Mouse (Mus musculus) kidney, adult 9 months (tissue): Measurements from ENCODE around the gene Hoxd8.

ENCODE experiments used
- DNase-seq: peaks from one replicate; pipeline ENCODE4 v3.0.0; 2022

Gene Hoxd8

DNA sequence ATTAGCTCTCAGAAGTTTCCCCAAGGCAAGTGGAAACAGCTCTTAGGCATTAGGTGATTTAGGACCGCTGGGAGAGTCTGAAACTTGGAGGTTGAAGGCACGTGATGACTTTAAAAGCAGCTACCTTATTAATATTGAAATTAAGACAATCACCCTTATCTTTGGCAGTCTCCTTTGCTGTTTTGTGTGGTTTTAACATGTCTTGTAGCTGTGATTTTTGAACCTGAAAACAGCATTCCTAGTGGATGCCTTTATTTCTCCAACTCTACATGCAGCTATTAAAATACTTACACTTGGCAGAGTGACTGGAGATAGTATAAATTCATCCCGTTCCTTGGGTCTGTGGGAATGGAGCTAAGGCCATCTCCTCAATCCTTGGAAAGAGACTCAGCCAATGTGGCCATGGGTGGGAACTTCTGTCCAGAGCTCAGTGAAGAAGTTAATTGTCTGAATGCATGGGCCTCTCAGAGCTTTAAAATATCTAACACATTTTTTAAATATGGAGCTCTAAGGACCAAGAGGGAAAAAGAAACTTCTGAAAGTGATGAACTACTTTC lies 33.7 kb upstream of the Hoxd8 start:
- DNase-seq = no peak

DNA sequence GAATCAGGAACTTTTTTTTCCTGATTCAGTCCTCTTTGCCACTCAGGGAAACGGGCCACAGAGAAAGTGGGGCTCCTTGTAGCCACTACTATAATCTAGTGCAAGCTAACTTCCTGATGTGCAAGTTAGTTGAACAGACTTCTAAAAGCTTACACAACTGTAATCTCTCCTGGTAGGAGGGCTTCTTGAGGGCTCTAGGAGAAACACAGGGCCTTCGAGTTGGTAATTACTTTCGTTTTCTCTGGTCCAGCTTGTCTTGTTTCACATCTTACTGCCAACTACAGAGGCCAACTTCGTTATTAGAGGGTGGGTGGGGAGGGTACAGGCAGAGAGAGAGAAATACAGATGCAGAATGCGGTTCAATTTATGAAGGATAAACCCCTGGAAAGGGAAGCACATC lies 32.6 kb upstream of the Hoxd8 start:
- no peak for DNase-seq

DNA sequence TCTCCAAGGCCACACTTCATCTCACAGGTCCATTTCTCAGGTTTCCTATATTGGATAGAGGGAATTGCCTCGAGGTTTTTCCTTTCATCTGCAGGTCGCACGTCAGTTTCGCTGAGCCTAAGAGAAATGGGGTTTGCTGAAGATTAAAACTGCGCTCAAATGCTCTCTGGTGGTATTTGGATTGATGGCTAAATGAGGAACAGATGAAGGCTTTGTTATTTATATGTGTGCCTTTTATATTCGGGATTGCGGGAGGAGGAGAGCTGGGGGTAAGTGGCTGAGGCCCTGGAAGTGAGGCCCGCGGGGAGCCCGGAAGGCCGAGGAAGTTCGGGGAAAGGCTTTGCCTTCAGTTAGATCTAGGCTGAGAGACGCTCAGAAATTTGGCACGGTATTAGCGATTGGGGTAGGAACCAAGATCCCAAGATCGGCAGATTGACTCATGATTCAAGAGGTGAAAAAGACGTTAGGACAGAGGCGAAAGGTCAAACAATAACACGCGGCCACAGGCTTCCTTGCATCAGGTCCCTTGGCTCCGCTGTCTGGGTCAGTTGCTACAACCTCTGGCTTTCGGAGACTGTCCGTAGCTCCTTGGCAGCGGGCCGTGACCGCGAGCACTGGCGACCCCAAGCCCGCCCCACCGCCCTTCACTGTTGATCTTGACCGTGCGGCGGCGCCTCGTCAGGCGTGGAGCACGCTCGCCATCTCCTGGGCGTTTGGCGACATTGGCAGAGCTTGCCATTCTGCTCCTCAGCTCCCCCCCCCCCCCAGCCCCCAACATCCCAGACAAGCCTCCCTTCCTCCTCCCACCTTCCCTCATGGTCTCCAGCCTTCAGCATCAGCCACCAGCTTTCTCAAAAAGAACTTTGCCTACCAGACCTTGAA lies 31.7 kb upstream of the Hoxd8 start:
- DNase-seq = no peak

DNA sequence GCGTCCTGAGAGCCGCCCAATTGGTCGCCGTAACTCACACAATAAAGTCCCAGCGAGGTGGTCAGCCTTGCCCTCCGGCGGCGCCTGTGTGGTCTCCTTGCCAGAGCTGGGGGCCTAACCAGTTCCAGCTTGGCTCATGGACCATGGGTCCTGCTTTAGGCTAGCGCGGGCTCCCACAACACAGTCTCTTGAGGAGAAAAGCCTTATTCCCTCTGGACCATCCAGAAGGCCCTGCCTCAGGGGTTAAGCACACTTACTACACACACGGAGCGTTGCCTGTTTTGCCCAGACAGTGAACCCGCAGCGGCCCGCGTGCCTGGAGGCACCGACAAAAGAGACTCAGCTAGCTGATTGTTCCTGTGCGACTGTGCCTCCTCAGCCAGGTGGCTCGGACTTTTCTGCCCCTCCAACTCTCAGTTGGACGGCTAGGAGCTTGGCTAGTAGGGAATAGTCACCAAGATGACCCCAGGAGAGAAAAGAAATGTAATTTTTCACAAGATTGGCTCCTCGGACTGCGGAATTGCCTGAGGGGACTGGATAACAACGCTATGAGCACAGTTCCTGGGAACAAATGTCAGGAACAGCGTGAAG lies 30.5 kb upstream of the Hoxd8 start:
- DNase-seq = no peak

DNA sequence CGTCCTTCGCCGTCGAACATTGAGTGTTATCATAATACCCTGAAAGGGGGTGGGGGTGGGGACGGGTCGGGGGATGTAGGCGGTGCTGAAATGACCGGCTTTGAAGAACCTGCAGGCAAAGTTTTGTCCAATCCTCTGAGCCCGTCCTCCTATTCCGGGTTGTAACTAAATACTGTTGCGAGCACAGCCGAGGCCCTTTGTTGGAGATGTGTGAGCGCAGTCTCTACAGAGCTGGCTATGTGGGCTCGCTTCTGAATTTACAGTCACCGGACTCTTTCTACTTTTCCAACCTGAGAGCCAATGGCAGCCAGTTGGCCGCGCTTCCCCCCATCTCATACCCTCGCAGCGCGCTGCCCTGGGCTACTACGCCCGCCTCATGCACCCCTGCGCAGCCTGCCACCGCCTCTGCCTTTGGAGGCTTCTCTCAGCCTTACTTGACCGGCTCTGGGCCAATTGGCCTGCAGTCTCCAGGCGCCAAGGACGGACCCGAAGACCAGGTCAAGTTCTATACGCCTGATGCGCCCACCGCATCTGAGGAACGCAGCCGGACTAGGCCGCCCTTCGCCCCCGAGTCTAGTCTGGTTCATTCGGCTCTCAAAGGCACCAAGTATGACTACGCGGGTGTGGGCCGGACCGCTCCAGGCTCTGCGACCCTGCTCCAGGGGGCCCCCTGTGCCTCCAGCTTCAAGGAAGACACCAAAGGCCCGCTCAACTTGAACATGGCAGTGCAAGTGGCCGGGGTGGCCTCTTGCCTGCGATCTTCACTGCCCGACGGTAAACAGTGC lies 29.3 kb upstream of the Hoxd8 start, which contains the start of gene Hoxd12:
TSS of gene Hoxd12 (plus strand) at position 133 of the 785 bp plus-strand sequence.
- DNase-seq = no peak

DNA sequence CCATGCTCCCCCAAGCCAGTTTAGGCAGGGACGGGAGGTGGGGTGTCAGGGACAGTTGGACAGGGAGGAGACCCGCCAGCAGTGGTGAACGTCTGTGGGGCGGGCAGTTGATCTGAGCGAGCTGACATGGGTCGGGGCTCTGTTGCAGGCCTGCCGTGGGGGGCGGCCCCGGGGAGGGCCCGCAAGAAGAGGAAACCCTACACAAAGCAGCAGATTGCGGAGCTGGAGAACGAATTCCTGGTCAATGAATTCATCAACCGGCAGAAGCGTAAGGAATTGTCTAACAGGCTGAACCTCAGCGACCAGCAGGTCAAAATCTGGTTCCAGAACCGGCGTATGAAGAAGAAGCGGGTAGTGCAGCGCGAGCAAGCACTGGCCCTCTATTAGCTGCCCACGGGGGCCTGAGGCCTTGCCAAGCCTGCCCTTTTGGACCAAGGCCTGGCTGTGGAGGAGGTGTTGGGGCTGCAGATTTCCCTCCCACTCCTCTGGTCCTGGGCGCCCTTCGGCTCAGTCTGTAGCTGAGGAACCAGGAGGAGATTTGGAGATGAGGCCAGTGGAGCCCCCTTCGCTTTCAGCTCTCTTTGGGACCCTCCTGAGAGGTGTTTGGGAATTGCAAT lies 28.6 kb upstream of the Hoxd8 start:
- no peak for DNase-seq

DNA sequence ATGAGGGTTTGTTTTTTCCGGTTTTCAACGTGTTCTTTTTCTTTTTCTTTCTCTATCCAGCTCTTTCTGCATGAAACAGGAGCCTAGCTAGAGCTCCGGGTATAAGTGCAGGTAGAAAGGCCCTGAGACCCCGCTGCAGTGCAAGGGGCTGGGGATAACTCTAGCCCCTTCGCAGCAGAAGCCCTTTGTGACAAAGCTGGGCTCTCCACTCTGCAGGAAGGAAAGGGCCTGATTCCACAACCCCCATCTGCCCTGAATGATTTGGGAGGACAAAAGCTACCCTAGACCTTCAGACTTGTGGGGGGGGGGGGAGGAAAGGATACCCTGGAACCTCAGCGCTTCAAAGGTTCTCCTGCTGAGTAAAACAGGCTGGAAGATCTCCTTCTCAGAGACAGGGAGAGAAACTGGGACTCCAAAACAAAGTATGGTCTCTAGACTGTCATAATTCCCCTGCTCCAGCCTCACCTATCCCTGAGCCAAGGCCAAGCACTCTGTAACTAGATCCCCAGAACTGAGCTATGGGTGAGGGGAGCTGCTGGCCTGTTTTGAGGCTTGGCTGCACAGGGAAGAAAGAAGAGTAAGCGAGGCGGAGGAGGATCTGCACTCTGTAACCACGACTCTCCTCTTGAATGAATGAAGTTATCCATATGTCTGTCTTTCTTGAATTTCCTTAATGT lies 27.9 kb upstream of the Hoxd8 start:
- DNase-seq = no peak

DNA sequence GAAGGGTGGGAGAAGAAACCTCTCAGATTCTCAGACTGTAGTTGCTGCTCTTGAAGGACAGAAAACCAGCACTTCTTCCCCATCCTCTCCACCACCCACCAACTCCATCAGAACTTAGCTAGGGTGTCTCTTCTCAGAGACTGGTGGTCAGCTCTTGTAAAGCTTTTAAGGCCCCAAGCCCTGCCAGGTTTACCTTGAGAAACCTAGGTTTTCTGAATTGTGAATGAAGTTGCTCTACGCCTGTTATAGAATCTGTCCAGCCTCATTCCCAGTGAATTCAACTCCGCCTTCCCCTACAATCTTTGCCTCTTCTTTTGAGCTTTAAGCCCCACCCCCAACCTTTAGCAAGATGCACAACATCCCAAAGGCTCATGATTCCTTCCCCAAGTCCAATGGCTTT lies 27.3 kb upstream of the Hoxd8 start:
- no peak for DNase-seq

DNA sequence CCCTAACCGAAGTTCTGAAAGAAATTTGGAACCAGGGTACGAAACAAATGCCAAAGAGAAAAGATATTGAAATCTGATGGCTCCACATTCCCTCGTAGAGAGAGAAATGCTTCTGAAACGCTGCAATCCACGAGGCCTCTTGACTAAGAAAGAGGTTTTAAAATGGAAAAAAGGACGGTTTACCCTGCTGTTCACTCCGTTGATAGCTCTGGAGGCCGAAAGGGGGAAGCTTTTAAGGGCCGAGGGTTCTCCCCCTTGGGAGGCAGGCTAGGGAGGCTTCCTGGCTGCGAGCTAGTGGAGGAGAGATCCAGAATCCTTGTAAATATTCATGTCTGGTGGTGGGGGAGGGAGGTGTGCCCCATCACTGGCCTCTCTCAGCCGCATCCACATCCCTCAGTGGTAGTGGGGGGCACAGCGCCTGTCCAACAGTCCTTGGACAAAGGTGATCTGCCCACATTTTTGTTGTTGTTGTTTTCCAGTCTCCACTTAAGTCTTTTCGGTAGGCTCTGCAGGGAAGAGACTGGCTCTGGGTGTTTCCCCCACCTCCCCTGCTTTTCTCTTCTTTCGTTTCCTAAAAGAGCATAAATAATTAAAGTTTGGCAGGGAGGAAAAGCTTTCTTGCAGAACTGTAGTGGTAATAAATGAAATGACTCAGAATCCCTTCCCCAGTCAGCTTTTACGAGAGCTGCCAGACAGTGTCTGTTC lies 25.4 kb upstream of the Hoxd8 start, which contains the start of gene Hoxd11:
TSS of gene Hoxd11 (plus strand) at position 667 of the 705 bp plus-strand sequence.
- no peak for DNase-seq

DNA sequence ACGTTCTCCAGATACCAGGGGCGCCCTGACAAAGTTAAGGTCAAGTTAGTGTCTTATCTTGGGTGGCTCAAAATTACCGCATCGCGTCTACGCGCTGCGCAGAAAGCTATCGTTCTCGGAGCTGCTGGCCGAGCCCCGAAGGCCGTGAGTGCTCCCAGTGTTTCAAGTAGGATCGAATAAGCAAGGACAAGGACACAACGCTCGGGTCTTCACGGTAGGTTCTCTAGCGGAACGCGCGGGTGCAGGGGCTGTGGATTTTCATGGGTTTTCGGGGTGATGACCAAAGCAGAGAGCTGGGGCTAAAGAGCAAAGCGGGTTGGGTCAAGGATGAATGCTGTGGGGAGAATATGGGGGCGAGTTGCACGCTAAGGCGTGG lies 24.8 kb upstream of the Hoxd8 start:
- DNase-seq = no peak

DNA sequence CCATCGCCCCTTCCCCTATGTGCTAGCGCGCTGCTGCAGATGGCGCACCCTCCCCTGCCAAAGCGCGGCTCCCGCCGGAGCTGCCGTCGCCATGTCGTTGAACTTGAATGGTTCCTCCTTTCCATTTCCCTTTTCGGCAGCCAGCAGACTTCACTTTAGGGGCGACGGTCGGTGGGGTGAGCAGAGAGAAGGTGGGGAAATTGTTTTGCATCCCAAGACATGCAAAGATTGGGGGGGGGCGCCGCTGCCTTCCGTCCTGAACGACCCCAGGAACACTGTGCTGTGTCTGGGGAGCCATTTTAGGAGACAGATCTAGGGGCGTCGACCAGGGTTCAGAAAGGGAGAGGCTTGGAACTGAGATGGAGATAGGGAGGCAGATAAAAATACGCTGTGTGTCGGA lies 24.4 kb upstream of the Hoxd8 start:
- no peak for DNase-seq

DNA sequence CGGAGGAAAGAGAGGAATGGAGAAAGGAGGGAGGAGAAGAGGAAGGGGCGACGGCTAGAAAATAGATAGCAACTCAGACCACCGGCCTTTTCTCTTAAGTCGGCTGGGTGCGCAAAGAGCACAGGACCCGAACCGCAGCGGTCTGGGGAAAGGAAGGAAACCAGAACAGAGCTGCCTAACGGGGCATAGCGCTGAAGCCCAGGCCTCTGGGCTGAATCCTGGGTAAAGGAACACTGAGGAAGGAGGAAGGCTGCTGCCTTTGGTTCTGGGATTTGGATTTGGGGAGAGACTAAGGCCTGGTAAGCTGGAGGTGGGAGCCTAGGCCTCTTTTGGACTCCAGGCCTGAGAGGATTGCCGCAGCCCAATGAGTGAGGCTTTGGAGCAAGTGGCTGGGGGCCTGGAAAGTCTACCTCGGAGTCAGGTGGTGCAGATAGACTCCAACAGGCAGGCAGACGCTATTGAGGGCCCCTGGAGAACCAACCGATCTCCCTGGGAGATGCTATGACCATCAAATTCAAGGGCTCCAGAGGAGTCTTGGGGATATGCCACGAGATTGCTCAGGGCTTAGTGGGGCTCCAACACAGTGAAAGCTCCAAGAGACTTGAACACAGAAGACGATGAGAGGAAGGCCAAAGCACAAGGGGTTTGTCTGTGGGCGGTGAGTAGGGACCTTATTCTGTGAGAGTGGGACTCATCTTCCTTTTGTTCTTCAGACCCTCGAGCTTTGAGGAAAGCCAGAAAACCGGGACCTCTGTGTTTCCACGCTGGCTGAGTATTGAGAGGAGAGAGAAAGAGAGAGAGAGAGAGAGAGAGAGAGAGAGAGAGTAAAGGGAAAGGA lies 23.6 kb upstream of the Hoxd8 start:
- no peak for DNase-seq

DNA sequence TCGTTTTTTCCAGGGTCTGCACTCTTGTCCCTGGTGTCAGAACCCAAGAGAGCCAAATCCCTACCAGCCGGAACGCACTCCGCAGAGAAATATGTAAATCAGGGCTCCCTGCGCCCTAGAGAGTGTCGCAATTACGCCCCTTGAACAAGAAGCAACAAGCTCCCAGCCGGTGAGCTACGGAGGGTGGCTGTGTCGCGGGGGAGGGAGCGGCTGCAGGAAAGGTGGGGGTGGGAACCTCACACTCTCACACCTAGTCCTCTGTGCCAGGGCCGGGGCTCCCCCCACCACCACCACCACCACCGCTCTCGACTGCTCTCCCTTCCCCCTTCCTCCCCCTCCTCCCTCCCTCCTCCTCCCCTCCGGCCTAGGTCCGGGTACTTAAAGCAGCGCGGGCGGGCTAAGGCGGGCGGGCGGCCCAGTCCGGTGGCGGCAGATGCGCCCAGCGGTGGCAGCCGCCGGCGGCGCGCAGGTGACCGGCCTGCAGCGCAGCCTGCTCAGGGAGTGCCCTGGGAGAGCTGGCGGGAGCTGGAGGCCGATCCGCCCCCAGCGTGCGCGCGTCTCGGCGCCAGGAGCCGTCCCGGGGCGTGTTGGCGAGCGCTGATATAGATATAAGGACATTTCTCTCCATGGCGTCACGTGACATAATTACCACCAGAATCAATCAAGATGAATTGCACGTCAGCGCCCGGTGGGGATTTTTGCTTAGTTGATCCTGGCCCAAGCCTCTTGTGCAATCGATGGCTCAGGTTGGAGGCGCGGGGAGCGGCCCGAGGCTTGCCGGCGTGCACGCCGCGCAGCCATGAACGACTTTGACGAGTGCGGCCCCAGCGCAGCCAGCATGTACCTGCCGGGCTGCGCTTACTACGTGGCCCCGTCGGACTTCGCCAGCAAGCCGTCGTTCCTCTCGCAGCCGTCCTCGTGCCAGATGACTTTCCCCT lies 22.6 kb upstream of the Hoxd8 start:
- no peak for DNase-seq

DNA sequence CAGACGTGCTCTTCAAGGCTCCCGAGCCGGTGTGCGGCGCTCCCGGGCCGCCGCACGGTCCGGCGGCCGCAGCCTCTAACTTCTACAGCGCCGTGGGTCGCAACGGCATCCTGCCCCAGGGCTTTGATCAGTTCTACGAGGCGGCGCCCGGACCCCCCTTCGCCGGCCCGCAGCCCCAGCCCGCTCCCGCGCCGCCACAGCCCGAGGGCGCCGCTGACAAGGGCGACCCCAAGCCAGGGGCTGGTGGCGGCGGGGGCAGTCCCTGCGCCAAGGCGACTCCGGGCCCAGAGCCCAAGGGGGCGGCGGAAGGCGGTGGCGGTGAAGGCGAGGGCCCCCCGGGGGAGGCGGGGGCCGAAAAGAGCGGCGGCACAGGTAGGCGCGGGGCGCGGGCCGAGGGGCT lies 21.6 kb upstream of the Hoxd8 start:
- no peak for DNase-seq

DNA sequence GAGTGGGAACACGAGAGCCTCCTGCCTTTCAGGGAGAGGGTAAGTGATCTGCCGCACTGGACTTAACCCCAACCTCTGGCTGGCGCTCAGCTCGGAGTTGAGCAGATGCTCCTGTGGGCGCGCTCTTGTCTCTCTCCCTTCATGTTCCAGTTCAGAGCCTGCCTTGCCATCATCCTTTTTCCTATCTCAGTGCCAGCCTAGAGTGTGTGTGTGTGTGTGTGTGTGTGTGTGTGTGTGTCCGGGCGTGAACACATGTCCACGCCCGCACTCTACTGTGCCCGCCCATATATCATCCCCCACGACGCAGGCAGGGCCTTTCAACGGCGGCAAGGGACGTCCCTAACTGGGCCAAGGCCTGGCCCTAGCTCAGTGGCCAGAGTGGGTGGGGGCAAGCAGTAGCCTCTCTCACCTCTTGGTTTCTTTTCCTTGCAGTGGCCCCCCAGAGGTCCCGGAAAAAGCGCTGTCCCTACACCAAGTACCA lies 20.9 kb upstream of the Hoxd8 start:
- no peak for DNase-seq

DNA sequence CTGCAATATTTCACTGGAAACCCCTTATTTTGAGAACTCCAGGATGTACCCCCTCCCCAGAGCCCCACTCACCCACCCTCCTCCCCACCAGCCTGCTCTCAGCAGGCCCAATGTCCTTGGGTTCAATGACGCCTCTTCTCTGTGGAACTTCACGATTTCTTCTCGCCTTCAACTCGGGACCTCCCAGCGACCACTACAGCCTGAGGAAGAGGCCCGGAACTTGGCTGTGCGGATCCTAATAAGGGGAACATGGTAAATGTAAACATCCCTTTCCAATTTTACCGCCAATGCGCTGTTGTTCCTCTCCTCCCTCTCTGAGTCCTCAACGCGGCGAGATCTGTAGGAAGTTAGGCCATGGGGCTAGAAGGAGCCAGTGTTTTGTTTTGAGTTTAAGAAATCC lies 20.3 kb upstream of the Hoxd8 start:
- DNase-seq = no peak

DNA sequence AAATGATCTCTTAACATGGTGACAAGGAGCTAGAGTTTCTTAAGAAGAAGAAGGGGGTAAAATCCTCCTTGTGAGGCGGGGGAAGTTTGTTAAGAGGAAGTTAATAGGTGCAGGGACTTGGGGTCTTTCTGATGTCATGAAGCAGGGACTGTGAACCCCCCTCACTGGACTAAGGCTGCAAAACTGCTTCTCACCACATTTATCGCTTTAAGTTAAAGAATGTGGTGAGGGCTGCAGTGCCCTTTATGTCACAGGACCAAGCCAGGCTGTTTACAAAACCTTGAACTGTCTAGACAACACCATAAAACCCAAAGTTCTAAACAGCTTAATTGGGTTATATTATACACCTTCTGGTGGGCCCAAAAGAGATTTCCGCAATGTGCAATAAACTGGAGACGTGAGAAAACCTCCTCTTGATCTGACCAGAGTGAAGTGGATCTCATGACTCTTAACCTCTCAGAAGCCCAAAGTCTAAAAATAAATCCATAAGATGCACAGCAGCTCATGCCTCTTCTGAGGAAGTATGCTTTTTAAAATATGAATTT lies 19.3 kb upstream of the Hoxd8 start:
- DNase-seq = no peak

DNA sequence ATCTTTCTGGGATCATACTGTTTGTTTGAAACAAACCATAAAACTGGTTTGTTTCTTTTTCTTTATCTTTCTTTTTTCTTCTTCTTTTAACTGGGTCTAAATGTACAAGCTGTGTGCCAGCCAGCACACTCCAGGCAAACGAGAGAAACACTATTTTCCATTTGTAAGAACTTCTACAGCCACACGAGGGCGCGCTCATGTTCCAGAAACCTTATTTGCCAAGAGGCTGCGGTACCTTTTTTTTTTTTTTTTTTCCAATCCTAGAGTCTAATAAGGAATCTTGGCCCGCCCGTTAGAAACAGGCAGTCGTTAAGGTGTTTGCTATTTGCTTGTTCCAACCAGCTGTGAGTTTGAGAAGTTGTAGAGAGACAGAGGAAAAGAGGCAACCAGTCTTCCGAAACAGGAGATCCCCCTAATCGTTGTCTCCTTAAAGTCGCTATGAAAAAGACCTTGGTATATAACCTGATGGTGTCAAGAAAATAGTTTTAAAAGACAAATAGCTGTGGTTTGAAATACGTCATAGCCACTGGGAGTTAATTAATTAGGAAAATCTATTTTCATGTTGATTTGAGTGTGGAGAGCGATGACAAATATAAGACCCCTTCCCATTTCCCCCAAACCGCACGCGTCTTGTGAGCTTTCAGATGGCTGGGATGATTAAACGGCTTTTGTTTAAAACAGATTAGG lies 18.0 kb upstream of the Hoxd8 start:
- peak; percentile 91 for DNase-seq
